Mouse (Mus musculus): ENCODE measurements around the gene Gtf3c2. TPM values are rescaled to one million over a fixed set of nuclear protein-coding genes. Genes with fewer than 3 reads are reported as not detected.
A peak's percentile ranks its signal among the peaks of the same experiment; 100 is the strongest.
"Not testable (repeated sequence)": the region's sequence is repeated elsewhere in the genome, so short reads cannot be mapped to it uniquely, and the experiment has no call there.

Gtf3c2 gene
- polyA plus RNA-seq, 1 experiment from 2014 or later: 109 TPM

- 0 out of 2 replicates have a peak overlapping the region, but pooled peaks have one; percentile 29 for H3K9ac ChIP-seq (ENCODE audit: low read length)
- no peaks in the 10 kb centered on the region for H3K9me3 ChIP-seq (ENCODE audit: control insufficient read depth, low read length)
- no peaks in the 10 kb centered on the region; the same call in 1 of the 2 replicates for H3K4me1 ChIP-seq (replicated peaks; ENCODE audit: control insufficient read depth, insufficient read depth, low read length)
- H3K27me3 ChIP-seq (ENCODE audit: control insufficient read depth, insufficient read depth, low read length): no peaks in the 10 kb centered on the region
- peak overlapping the region; percentile 95 for H3K4me3 ChIP-seq (ENCODE audit: low read depth, low read length)
- DNase-seq (ENCODE audit: low spot score) (no peak), ATAC-seq (replicated peaks; ENCODE audit: low FRiP score) (no peak)
- peak overlapping the region; percentile 81 for H3K4me2 ChIP-seq (ENCODE audit: low read depth, low read length, severe bottlenecking)
- 2% methylated on average over 2 of the region's 2 CpGs for WGBS
- H3K36me3 ChIP-seq (ENCODE audit: control insufficient read depth, insufficient read depth, low read length): no peaks in the 10 kb centered on the region
- H3K27ac ChIP-seq (ENCODE audit: low read depth, low read length): no peak overlapping the region
Observed at GRCm38 (mm10) chr5:31219070-31219469, 39.1 kb upstream of the Gtf3c2 start.

DNA sequence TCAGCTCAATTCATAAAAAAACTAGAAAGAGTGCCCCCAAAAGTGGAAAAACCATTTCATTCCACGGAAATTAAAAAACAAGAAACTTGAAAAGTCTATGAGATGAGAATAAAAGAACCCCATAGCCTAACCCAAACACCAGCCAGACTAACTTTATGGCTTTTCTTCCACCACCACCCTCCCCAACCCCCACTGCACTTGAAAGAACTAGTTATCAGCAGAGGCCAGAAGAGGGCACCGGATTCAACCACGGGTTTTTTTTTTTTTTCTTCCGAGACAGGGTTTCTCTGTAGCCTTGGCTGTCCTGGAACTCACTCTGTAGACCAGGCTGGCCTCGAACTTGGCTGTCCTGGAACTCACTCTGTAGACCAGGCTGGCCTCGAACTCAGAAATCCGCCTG lies 38.4 kb upstream of the Gtf3c2 start:
- no peaks in the 10 kb centered on the region for H3K36me3 ChIP-seq (ENCODE audit: control insufficient read depth, insufficient read depth, low read length)
- H3K4me1 ChIP-seq (replicated peaks; ENCODE audit: control insufficient read depth, insufficient read depth, low read length): no peaks in the 10 kb centered on the region; the same call in 1 of the 2 replicates
- H3K27me3 ChIP-seq (ENCODE audit: control insufficient read depth, insufficient read depth, low read length): no peaks in the 10 kb centered on the region
- DNase-seq (ENCODE audit: low spot score) (no peak), ATAC-seq (replicated peaks; ENCODE audit: low FRiP score) (no peak)
- H3K9me3 ChIP-seq (ENCODE audit: control insufficient read depth, low read length): no peaks in the 10 kb centered on the region
- H3K4me3 ChIP-seq (ENCODE audit: low read depth, low read length): no peak overlapping the region
- no peak overlapping the region for H3K27ac ChIP-seq (ENCODE audit: low read depth, low read length)
- H3K4me2 ChIP-seq (ENCODE audit: low read depth, low read length, severe bottlenecking): no peak overlapping the region
- WGBS: 76% methylated on average over 7 of the region's 7 CpGs
- H3K9ac ChIP-seq (ENCODE audit: low read length): no peak overlapping the region

DNA sequence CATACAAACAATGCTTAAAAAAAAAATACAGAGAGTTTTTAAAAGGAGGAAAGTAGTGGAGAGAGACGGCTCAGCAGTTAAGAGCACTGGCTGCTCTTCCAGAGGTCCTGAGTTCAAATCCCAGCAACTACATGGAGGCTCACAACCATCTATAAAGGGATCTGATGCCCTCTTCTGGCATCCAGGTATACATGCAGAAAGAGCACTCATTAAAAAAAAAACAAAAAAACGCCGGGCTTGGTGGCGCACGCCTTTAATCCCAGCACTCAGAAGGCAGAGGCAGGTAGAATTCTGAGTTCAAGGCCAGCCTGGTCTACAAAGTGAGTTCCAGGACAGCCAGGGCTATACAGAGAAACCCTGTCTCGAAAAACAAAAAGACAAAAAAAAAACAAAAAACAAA lies 36.6 kb upstream of the Gtf3c2 start:
- H3K27ac ChIP-seq (ENCODE audit: low read depth, low read length); H3K9ac ChIP-seq (ENCODE audit: low read length); H3K4me1 ChIP-seq (replicated peaks; ENCODE audit: control insufficient read depth, insufficient read depth, low read length); H3K4me2 ChIP-seq (ENCODE audit: low read depth, low read length, severe bottlenecking); H3K9me3 ChIP-seq (ENCODE audit: control insufficient read depth, low read length); H3K27me3 ChIP-seq (ENCODE audit: control insufficient read depth, insufficient read depth, low read length); ATAC-seq (replicated peaks; ENCODE audit: low FRiP score); H3K36me3 ChIP-seq (ENCODE audit: control insufficient read depth, insufficient read depth, low read length); DNase-seq (ENCODE audit: low spot score); H3K4me3 ChIP-seq (ENCODE audit: low read depth, low read length): not testable (repeated sequence)
- WGBS: 89% methylated on average over 6 of the region's 6 CpGs

DNA sequence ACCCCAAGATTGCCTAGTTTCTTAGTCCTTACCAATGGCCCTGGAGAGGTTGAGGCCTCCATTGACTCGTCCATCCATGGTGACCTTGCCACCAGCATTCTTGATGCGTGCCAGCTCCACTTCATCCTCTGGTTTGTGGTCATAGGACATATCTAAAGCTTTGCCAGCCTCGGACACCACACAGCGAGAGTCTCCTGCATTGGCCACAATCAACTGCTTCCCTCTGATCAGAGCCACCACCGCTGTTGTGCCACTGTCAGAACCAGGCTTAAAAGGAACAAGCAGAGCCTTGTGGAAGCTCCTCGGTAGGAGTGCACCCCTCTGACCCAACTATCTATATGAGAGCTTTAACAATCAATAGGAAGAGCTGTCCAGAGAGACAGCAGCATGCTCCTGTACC lies 24.5 kb upstream of the Gtf3c2 start:
- 95% methylated on average over 6 of the region's 6 CpGs for WGBS
- no peak for ATAC-seq (replicated peaks; ENCODE audit: low FRiP score)

GRCm38 (mm10) chr5:31203866-31204265 lies 23.9 kb upstream of the Gtf3c2 start:
- DNase-seq (ENCODE audit: low spot score) (no peak), ATAC-seq (replicated peaks; ENCODE audit: low FRiP score) (no peak)
- Histone ChIP-seq H3K4me1 (replicated peaks; ENCODE audit: control insufficient read depth, insufficient read depth, low read length) (peaks cover 9% of the 10 kb centered on the region; the same call in 1 of the 2 replicates), H3K9me3 (ENCODE audit: control insufficient read depth, low read length) (peaks cover 5% of the 10 kb centered on the region), H3K9ac (ENCODE audit: low read length) (no peak overlapping the region), H3K4me2 (ENCODE audit: low read depth, low read length, severe bottlenecking) (no peak overlapping the region), H3K4me3 (ENCODE audit: low read depth, low read length) (no peak overlapping the region), H3K27ac (ENCODE audit: low read depth, low read length) (no peak overlapping the region), H3K27me3 (ENCODE audit: control insufficient read depth, insufficient read depth, low read length) (no peaks in the 10 kb centered on the region), H3K36me3 (ENCODE audit: control insufficient read depth, insufficient read depth, low read length) (peaks cover 25% of the 10 kb centered on the region; the same call in 1 of the 2 replicates)
- WGBS: 92% methylated on average over 2 of the region's 2 CpGs

More for the DNA sequence above, 24.5 kb upstream of the Gtf3c2 start:
- Histone ChIP-seq H3K4me1 (replicated peaks; ENCODE audit: control insufficient read depth, insufficient read depth, low read length) (peaks cover 9% of the 10 kb centered on the region; the same call in 1 of the 2 replicates), H3K4me2 (ENCODE audit: low read depth, low read length, severe bottlenecking) (no peak overlapping the region), H3K9ac (ENCODE audit: low read length) (no peak overlapping the region), H3K27me3 (ENCODE audit: control insufficient read depth, insufficient read depth, low read length) (no peaks in the 10 kb centered on the region), H3K27ac (ENCODE audit: low read depth, low read length) (no peak overlapping the region), H3K4me3 (ENCODE audit: low read depth, low read length) (no peak overlapping the region), H3K36me3 (ENCODE audit: control insufficient read depth, insufficient read depth, low read length) (peaks cover 21% of the 10 kb centered on the region; the same call in 1 of the 2 replicates), H3K9me3 (ENCODE audit: control insufficient read depth, low read length) (peaks cover 5% of the 10 kb centered on the region)
- DNase-seq (ENCODE audit: low spot score): no peak

- H3K27ac ChIP-seq (ENCODE audit: low read depth, low read length): peak overlapping the region; percentile 78
- peaks cover 5% of the 10 kb centered on the region for H3K9me3 ChIP-seq (ENCODE audit: control insufficient read depth, low read length)
- H3K4me1 ChIP-seq (replicated peaks; ENCODE audit: control insufficient read depth, insufficient read depth, low read length): peaks cover 9% of the 10 kb centered on the region; the same call in 1 of the 2 replicates
- DNase-seq (ENCODE audit: low spot score) (no peak), ATAC-seq (replicated peaks; ENCODE audit: low FRiP score) (no peak)
- peak overlapping the region; percentile 71 for H3K4me2 ChIP-seq (ENCODE audit: low read depth, low read length, severe bottlenecking)
- H3K9ac ChIP-seq (ENCODE audit: low read length): peak overlapping the region; percentile 83; the same call in 1 of the 2 replicates
- WGBS: 84% methylated on average over 7 of the region's 7 CpGs
- H3K4me3 ChIP-seq (ENCODE audit: low read depth, low read length): peak overlapping the region; percentile 76
- H3K36me3 ChIP-seq (ENCODE audit: control insufficient read depth, insufficient read depth, low read length): peaks cover 32% of the 10 kb centered on the region; the same call in 1 of the 2 replicates
- H3K27me3 ChIP-seq (ENCODE audit: control insufficient read depth, insufficient read depth, low read length): no peaks in the 10 kb centered on the region
Observed at GRCm38 (mm10) chr5:31202933-31203332, 23.0 kb upstream of the Gtf3c2 start.

- H3K9ac ChIP-seq (ENCODE audit: low read length): peak within 1 kb of the TSS; percentile 83
- H3K36me3 ChIP-seq (ENCODE audit: control insufficient read depth, insufficient read depth, low read length): peaks cover 33% of the 10 kb centered on the region; the same call in 1 of the 2 replicates
- peaks cover 5% of the 10 kb centered on the region for H3K9me3 ChIP-seq (ENCODE audit: control insufficient read depth, low read length)
- WGBS: under 1% methylated on average over 53 of the region's 53 CpGs
- H3K4me3 ChIP-seq (ENCODE audit: low read depth, low read length): peak within 1 kb of the TSS; percentile 76
- DNase-seq (ENCODE audit: low spot score) (peak; percentile 97), ATAC-seq (replicated peaks; ENCODE audit: low FRiP score) (peak; percentile 96)
- peak within 1 kb of the TSS; percentile 78 for H3K27ac ChIP-seq (ENCODE audit: low read depth, low read length)
- H3K4me2 ChIP-seq (ENCODE audit: low read depth, low read length, severe bottlenecking): peak within 1 kb of the TSS; percentile 88
- H3K27me3 ChIP-seq (ENCODE audit: control insufficient read depth, insufficient read depth, low read length): no peaks in the 10 kb centered on the region
- peaks cover 9% of the 10 kb centered on the region; the same call in 1 of the 2 replicates for H3K4me1 ChIP-seq (replicated peaks; ENCODE audit: control insufficient read depth, insufficient read depth, low read length)
Observed at GRCm38 (mm10) chr5:31201742-31202590, 22.0 kb upstream of the Gtf3c2 start, which contains the start of gene Zfp513. Gene Zfp513, minus strand, starts transcription at chr5:31202303.

DNA sequence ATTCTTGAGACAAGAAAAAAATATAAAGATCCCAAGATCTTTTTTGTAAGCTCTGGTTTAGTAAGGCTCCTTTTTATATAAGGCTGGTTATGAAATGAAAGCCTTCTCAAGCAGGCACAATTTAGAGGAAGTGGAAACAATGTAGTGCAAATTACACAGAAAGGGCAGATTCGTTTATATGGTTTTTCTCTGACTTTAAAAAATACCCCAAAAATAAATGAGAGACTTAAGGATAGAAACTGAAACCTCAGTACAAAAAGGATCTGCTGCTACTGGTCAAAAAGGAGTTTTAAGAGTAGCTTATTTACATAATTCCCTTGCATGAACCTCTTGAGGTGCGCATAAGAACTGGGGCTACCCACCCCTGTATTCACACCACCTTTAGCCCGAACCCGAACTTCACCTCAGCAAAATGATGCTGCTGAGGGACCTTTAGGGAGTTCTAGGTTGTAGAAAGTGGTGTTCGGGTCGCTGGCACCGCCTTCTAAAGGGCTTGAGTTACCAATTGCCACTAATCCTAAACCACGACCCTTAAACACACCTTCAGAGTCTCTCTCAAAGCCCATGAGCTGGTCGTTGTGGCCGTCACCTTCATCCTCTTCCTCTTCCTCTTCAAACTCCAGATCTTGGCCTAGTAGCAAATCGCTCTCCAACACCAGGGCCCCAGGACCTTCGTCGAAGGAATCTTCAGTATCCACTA lies 21.2 kb upstream of the Gtf3c2 start:
- Histone ChIP-seq H3K9me3 (ENCODE audit: control insufficient read depth, low read length) (peaks cover 5% of the 10 kb centered on the region), H3K4me1 (replicated peaks; ENCODE audit: control insufficient read depth, insufficient read depth, low read length) (peaks cover 9% of the 10 kb centered on the region; the same call in 1 of the 2 replicates), H3K4me3 (ENCODE audit: low read depth, low read length) (peak overlapping the region; percentile 76), H3K9ac (ENCODE audit: low read length) (peak overlapping the region; percentile 83), H3K4me2 (ENCODE audit: low read depth, low read length, severe bottlenecking) (peak overlapping the region; percentile 88), H3K27ac (ENCODE audit: low read depth, low read length) (peak overlapping the region; percentile 75; the same call in 1 of the 2 replicates), H3K27me3 (ENCODE audit: control insufficient read depth, insufficient read depth, low read length) (no peaks in the 10 kb centered on the region), H3K36me3 (ENCODE audit: control insufficient read depth, insufficient read depth, low read length) (peaks cover 34% of the 10 kb centered on the region; the same call in 1 of the 2 replicates)
- ATAC-seq (replicated peaks; ENCODE audit: low FRiP score) (no peak), DNase-seq (ENCODE audit: low spot score) (no peak)
- 23% methylated on average over 13 of the region's 13 CpGs for WGBS
